Mouse (Mus musculus) spleen, adult 2 months (tissue): ENCODE data around the gene Hist1h2bb.

ENCODE experiments used
- CTCF ChIP-seq: fragments of 200-500 bp; IDR thresholded peaks from 2 replicates; pipeline ENCODE4 v1.5.1; 2011; ENCODE audit warnings: mild to moderate bottlenecking, inconsistent platforms; ENCODE audit not compliant: insufficient read depth, insufficient read length, insufficient replicate concordance; ENCODE audit errors: extremely low read depth
- POLR2A ChIP-seq: fragments of 200-500 bp; IDR thresholded peaks from 2 replicates; pipeline ENCODE4 v1.6.1; 2011; ENCODE audit warnings: low read depth, low read length, inconsistent platforms

- TF ChIP-seq POLR2A: no peak
- TF ChIP-seq CTCF: no peak
Observed at GRCm38 (mm10) chr13:23745381-23746161, 963 bp upstream of the Hist1h2bb start, which contains the start of gene Hist1h3c.
